Mouse (Mus musculus) cerebellum, postnatal 4 days (tissue): ENCODE data around the gene Mapk6.

Source experiments
- DNase-seq, 2 experiments: peaks; one replicate each; pipeline ENCODE4 v3.0.0; 2022; ENCODE audit warnings: low spot score in 2 of 2, mixed read lengths in 1 of 2

The Mapk6 gene

GRCm38 (mm10) chr9:75319365-75319764 is 90.4 kb downstream of the Mapk6 start:
- no peak for DNase-seq
